Mouse (Mus musculus) gastrocnemius, postnatal 10 days (tissue): ENCODE results near the gene Psmd9. TPM values are rescaled to one million over a fixed set of nuclear protein-coding genes. Genes with fewer than 3 reads are reported as not detected.

Experiments
- DNase-seq: peaks from one replicate; pipeline ENCODE4 v3.0.0; 2021; ENCODE audit warnings: mixed read lengths
- total RNA-seq, 2 experiments: library from RNA; stranded (reverse); gene quantifications; 2 replicates each; pipeline ENCODE4 v1.2.3; 2021

The Psmd9 gene
- total RNA-seq, 2 experiments from 2014 or later = 19.6 to 20.0 TPM

DNA sequence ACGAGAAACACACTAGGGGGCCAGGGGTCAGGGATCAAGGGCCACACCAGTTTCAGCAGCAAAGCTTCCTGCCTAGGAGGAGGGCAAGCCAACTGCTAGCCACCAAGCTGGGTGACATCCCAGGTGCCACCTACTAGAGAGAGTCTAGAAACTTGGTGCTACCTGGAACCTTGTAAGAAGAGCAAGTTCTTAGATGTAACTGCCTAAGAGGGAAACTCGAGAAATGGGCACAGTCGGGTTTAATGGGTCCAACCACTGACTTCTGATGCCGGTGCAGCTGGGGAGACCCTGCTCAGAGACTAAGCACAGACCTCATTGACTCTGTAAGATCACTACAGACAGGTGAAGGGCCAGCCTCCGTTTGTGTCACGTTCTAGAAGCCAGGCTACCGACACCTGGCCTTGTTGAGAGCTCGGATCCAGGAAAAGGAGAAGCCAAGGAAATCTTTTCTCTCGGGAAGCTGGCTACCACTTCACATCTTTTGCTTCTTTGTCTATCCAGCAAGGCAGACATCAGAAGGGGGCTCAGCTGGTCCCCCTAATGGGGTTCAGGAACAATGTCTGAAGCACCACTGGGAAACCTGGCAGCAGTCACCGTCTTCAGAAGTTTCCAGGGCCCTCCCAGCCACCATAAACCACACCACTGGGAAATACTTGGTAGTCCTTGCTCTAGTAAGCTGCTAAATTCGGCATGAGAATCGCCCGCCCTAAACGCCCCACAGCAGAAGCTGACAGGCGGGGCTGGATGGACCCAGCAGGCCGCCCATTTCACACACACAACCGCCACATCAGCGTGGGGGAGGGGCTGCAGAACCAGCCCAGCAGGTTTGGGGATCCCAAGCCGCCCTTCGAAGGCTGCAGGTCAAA, 31.9 kb upstream of the Psmd9 start:
- peak; percentile 92 for DNase-seq

DNA sequence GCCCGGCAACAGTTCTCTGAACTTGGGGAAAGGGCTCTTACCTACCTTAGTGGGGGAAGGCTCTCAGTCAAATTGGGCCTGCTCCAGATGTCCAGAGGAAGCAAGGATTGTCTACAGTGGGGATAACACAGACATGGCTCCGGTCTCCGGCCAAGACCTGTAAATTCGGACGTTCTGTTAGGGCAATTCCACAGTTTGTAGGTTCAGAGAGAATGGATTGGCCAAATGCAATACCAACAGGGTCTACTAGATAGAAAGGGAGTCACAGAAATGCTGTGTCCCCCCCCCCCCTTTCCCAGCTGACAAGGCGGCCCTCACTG, 31.3 kb upstream of the Psmd9 start:
- DNase-seq = no peak

DNA sequence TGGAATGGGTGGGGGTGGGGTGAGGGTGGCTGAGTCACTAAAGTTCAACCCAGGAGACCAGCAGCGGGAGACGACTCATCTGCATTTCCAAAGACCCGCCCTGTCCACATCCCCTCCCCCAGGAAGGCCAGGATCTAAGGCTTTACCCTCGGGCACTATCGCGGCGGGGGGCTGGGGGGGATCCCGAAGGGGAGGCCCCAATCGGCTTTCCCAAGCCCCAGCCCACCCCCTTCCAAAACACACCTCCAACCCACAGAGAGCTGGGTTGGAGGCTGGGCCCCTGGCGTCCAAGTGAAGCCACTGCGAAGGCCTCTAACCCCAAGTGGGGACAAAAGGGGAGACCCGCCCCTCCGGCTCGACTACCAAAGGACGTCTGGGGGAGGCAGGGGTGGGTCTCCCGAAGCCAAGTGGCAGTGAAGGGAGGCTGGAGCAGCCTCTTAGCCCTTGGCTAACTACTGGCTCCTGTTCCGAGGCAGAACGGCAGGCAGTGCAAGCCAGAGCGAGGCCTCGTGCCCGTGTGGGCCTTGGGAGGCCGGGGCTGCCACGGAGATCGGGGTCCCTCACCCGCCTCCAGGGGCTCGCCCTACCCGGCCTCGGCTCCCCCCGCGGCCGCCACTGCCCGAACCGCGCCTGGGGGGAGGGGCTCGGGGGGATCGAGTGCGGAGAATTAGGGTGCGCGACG, 30.8 kb upstream of the Psmd9 start:
- DNase-seq = peak; percentile 76

DNA sequence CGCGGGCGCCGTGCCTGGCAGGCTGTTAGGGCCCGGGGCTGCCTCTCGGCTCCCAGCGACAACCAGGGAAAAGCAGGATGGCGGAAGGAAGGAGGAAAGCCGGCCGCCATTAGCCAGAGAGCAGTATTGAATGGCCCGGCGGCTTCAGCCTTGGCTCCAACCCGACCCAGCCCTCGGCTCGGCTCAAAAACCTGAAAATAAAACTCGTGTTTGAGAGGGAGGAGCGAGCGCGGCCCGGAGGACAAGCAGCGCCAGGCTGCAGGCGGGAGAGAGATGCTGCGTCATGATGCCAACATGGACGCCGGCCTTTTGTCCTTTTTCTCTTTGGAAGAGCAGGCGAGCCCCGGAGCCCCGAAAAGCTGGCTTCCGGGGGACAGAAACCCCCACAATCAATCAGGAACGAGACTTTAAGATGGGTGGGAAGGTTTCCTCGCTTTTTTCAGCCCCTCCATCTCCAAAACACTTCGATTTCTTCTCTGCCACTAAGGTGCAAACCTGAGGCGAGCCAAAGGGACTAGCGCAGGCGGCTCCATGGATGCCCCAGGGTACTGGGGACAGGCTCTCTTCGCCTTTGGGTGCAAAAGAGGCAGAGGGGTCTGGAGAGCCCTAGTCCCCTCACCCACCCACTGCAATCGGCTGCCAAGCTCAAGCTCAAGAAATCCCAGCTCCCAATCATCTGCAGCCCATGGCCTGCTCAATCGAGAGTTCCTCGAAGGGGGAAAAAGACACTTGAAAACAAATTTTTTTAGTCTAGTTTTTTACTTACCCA, 30.1 kb upstream of the Psmd9 start:
- DNase-seq = peak; percentile 83

DNA sequence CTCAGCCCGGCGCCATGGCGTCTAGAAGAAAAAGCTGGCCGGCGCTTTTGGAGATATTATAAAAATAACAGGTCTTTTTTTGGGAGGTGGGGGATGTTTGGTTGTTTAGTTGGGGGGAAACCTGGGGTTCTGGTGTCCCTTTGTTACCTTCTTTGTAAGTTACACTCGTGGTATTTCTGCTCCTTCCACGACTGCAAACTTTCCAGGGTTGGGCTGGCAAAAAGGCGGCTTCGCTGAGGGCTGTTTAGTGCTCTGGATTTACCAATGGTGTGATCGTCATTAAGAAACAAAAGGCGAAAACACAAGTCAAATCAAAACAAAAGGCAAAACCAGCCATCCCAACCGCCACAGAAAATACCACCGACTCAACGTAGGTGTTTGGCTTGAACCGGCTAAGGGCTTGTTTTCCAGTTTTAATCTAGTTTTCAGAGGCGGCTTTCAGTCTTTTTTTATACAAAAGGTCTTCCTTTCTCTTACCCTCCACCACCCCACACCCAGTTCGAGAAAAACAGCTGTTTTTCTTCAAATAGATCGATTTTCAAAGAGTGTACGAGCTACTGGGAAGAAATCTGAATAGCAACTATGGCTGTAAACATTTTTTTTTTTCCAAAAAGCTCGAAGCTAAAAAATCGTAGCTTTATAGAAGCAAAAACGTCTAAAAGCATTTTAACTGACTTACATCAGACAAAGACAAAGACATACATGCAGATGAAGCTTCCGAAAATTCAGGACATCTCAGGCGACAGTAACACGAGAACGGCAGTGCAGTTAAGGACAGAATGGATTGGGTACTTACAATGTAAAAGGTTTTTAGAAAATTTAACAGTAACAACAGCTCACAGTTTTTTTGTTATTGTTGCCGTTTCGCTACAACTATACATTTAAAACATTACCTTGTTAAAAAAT, 29.2 kb upstream of the Psmd9 start:
- DNase-seq = no peak

DNA sequence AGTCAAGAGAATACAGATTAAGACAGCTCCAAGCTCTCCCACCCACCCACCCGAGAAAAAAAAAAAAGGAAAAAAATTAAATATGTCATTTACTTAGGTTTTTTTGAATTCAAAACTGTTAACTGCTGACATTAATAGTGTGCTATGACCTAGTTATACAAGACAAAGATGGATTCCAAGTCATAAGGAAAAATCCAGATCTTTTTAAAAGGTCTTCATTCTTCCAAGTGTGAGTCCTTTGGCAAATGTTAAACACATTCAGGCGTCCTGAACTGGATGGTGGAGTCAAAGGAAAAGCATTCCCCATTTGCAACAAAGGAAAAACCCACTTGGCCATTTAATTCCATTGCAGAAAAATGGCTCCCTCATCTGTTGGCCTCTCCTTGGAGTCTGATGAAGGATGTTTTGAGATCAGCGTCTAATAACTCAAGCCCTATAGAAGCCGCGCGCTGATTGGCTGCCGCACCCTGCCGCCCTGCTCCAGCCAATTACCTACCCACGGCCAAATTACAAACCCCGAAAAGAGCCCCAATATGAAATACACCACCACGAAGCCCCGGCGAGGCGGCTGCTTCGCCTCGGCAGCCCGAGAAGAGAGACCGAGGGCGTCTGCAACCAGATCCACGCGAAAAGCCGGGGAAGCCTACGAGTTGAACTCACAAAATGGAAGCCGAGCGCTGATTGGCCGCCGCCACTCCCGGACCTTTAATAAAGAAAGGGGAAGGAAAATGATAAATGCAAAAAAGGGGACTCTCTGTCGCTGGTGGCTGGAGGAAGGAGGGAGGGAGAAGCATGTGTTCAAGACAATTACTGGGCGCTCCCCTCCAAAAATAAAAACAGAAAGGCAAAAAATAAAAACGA, 28.3 kb upstream of the Psmd9 start:
- DNase-seq = peak; percentile 86

DNA sequence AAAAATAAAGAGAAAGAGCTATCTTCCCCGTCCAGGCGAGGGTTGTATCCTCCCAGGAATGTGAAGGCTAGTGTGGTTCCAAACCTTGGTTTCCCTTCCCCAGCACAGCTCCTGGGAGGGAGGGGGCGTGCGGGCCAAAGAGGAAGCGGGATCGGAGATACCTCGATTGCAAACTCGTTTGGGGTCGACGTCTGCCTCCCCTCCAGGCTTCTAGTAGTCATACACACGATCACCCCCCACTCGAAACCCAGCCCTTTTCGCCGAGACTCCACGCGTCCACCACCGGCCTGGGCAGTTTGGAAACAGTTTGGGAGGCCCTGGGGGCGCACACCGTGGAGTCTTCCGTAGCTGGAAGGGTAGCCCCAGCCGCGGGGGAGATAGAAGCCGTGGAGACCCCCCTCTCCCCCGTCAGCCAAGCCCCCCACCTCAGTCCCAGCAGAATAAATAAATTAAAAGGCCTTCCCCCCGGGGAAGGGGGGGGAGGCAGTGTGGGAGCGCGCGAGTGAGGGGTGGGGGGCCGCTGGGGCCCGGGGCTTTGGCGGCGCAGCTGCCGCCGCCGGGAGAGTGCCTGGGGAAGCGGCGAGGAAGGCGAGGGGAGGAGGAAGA, 27.6 kb upstream of the Psmd9 start:
- peak; percentile 64 for DNase-seq

DNA sequence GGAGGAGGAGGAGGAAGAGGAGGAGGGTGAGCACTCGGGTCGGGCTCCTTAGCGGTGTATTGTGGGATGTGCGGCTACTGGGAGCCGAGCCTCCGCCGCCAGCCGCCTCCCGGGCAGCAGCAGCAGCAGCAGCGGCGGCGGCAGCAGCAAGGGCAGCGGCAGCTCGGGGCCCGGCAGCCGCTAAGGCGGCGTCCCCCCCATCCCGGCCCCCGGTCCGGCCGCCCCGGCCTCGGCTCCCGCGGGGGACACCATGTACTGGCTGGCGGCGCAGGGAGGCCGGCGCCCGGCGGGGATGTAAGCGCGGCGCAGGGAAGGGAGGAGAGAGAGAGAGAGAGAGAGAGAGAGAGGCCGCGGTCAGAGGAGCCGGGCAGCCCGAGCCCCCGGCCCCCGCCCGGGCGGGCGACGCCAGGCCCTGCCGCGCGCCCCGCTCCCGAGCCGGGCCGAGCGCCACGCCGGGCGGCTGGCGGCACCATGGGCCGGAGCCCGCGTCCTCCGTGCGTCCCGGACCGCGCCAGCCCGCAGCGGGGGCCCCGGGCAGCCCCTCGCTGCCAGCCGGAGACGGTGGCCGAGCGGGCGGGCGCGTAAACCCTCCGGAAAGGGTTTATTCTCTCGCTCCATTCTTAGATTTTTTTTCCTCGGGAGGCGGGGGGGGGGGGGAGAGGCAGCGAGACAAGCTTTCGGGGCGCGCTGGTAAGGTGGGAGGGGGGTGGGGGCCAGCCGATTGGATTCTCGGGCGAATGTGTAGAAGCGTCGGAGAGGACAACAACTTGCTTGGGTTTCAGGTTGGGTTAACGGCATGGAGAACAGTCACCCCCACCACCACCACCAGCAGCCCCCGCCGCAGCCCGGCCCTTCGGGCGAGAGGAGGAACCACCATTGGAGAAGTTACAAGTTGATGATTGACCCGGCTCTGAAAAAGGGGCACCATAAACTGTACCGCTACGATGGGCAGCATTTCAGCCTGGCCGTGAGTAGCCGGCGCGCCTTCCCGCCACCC, 26.8 kb upstream of the Psmd9 start, which contains the start of gene Setd1b:
Setd1b (plus strand) TSS at position 33 of the 997 bp plus-strand sequence.
- peak; percentile 54 for DNase-seq

DNA sequence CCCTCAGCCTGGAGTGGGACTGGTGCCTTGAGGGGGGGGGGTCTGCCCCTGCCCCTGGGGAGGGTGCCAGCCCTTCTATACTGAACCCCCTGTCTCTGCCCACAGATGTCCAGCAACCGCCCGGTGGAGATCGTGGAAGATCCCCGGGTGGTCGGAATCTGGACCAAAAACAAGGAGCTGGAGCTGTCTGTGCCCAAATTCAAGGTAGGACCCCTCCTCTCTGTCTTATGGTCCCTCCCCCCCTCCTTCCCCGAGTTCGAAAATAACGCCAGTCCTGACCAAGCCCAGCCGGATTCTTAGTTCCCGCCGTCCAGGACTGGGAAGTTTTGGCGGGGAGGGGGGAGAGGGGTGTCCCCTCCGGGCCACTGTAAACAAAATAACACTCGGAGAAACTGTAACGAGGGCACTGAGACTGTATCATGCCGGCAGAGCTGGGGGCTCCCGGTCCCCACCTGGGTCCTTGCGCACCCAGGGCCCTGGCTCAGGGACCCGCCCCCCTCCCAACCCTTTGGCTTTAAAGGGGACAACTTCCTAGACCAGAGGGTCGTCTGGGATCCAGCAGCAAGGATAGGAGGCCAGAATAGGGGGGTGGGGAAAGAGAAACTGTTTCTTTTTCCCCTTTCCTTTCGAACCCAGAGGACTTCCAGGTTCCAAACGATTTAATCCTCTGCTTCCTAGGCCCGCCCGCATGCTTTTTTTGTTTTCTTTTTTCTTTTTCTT, 25.8 kb upstream of the Psmd9 start:
- DNase-seq = no peak

DNA sequence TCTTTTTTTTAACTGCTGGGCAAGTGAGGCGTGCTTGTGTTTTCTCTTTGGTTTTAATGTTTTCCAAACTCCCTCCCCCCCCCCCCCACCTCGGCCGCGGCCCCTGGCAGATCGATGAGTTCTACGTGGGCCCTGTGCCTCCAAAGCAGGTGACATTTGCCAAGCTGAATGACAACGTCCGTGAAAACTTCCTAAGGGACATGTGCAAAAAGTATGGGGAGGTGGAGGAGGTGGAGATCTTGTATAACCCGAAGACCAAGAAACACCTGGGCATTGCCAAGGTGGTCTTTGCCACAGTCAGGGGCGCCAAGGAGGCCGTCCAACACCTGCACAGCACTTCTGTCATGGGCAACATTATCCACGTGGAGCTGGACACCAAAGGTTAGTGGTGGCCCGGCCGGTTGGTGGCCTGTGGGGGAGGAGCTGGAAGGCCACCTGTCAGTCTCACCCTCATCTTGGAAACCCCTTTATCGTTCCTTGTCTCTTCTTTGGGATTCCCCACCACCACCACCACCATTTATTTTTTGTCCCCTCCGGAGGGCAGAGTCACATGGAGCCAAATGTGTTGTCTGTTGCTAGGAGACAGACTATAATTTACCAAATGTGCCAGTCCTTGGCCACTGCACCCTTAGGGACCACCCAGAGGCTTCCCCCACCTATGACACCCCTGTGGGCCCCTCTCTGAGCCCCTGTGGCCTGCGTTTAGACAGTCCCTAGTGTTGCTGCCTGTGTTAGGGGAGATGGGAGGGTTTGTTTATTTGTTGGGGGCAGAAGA, 25.1 kb upstream of the Psmd9 start:
- DNase-seq = no peak

DNA sequence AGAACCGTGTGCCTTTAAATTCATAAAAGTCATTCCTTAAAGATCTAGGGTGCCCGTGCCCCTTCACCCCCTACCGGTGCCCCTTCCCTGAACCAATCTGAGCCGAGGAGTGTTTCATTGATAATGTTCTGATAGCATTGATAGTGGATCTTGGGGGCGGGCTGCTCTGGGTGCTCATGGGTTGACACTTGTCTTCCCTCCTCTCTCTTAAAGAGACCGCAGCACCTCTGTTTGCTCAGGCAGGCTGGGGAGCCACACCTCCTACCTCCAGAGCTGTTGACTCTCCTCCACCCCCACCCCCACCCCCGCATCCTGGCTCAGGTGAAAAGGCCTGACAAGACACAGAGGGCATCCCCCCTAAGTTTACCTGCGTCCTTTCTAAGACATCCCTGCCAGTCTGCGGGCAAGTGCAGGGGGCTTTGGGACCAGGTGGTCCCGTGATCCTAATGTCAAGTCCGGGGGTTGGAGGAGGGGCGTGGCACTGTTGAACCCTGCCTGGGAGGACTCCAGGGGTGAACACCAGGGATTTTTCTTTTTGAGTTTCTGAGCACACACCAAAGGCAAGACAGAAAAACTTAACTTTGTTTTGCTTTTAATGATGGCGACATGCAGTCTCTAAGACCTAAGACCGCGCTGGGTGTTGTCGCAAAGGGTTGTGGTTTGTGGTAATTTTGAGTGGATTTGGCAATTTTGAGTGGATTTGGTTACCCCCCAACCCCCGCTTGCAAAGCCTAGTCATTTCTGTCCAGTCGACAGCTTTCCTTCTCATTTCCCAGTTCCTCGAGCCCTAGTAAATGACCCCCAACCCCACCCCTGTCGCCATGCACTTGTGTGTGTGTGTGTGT, 24.2 kb upstream of the Psmd9 start:
- DNase-seq = no peak

DNA sequence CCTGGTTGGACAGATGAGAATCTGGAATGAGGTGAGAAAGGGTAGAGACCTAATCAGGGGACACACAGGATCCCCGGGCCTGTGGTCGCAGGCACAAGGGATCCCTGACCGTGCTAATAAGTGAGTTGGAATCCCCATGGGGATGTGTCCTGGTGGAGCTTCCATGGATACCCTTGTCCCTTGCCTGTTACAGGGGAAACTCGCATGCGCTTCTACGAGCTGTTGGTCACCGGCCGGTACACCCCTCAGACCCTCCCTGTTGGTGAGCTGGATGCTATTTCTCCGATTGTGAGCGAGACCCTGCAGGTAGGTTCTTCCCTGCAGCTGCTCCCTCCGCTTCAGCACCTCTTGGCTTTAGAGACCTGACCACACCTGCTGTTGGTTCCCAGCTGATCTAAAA, 22.9 kb upstream of the Psmd9 start:
- DNase-seq = no peak

DNA sequence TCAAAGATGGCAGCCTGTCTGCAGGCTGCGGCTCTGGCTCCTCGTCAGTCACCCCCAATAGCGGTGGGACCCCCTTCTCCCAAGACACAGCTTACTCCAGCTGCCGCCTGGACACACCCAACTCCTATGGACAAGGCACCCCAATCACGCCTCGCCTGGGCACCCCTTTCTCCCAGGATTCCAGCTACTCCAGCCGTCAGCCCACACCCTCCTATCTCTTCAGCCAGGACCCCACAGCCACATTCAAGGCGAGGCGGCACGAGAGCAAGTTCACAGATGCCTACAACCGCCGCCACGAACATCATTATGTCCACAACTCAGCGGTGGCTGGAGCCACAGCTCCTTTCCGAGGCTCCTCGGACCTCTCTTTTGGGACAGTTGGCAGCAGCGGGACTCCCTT, 21.6 kb upstream of the Psmd9 start:
- DNase-seq = no peak

DNA sequence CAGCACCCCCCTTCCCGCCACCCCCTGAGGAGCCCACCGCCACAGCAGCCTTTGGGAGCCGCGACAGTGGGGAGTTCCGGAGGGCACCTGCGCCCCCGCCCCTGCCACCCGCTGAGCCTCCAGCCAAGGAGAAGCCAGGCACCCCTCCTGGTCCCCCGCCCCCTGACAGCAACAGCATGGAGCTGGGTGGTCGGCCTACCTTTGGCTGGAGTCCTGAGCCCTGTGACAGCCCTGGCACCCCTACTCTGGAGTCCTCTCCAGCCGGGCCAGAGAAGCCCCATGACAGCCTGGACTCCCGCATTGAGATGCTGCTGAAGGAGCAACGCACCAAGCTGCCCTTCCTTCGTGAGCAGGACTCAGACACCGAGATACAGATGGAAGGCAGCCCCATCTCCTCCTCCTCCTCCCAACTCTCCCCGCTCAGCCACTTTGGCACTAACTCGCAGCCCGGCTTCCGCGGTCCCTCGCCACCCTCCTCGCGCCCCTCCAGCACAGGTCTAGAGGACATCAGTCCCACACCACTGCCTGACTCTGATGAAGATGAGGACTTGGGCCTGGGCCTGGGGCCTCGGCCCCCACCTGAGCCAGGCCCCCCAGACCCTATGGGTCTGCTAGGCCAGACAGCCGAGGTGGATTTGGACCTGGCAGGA, 21.0 kb upstream of the Psmd9 start:
- no peak for DNase-seq

DNA sequence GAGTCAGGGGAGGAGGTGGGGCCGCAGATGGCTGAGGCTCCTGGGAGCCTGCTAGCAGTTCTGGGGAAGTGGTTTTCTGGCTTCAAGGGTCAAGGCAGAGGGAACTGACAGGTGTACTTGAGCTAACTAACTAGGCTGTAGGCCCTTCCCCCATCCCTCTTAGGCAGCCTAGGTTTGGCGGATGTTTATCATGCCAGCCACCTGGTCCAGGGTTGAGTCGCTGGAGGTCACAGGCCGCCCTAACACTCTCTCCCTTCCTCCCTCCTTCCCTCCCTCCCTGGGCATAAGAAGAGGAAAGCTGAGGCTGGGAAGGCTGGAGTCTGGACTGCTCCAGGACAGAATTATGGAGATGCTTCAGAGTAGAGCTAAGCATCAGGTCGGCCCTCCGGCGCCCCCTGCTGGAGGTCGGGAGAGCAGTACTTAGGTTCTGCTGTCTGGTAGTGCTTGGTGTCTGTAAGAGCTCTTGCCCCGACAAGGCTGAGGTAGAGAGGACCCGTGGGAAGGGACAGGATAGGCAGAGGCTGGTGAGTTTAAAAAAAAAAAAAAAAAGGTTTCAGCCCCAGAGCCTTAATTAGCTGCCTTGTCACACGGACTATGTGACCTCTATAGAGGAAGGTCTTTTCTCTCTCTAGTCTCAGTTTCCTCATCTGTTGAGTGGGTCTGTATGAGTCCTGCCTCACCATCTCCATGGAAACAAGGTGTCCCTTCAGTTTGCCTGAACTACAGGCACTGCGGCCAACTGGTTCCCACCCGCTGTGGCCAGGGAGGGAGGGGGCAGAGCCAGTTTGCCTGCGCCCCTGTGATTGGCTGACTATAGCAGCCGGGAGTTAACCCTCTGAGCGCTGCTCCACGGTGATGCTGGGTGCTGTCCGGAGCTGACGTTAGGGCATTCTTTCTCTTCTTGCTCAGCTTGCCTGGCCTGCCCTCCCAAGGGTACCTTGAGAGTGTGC, 19.5 kb upstream of the Psmd9 start:
- peak; percentile 96 for DNase-seq
